Mouse (Mus musculus) neural tube, postnatal 0 days (tissue): ENCODE data around the gene Prelid1. TPM values are rescaled to one million over a fixed set of nuclear protein-coding genes. Genes with fewer than 3 reads are reported as not detected.

Experiments
- polyA plus RNA-seq: library from polyadenylated mRNA; unstranded; fragments of >200 nt; fragmentation: Nextera tagmentation; extraction: Ambion mirVana; gene quantifications from 2 replicates; pipeline ENCODE4 v1.2.1, GENCODE M21; 2015

Prelid1 gene
- 302 and 314 TPM in 2 replicates for polyA plus RNA-seq

GRCm38 (mm10) chr13:55319931-55320533 is at the start of gene Prelid1:
Gene Prelid1 (plus strand): TSS chr13:55320500.

DNA sequence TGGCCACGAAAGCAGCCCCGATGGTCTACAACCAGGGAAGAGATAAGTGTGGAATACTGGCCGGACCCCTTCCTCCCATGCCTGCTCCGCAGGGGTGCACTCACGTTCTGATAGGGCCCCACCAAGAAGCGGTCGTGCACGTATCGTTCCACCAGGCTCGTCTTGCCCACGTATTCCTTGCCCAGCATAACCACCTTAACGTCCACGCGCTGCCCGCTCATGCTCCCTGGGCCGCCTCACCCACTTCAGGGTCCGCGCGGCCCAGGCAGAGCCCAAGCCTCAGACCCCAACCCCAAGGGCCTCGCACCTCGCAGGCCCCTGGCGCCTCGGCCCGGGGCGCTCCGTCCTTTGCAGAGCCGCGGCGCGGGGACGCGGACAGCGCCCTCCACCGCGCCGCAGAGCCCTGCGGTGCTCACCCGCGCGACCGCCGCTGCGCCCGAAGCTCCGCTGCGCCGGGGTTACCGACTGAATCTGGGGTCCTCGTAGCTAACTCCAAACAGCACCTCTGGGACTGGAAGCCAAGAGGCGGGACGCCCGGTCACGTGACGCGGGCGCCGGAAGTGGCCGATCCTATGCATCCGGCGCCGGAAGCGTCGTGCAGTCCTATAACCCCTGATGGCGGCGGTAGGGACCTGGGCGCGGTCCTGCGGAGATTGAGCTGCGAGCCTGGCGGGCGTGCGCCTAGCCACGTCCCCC is 1.3 kb downstream of the Prelid1 start, which contains the start of gene Rab24:
Rab24 (minus strand) TSS at position 513 of the 696 bp plus-strand sequence.

DNA sequence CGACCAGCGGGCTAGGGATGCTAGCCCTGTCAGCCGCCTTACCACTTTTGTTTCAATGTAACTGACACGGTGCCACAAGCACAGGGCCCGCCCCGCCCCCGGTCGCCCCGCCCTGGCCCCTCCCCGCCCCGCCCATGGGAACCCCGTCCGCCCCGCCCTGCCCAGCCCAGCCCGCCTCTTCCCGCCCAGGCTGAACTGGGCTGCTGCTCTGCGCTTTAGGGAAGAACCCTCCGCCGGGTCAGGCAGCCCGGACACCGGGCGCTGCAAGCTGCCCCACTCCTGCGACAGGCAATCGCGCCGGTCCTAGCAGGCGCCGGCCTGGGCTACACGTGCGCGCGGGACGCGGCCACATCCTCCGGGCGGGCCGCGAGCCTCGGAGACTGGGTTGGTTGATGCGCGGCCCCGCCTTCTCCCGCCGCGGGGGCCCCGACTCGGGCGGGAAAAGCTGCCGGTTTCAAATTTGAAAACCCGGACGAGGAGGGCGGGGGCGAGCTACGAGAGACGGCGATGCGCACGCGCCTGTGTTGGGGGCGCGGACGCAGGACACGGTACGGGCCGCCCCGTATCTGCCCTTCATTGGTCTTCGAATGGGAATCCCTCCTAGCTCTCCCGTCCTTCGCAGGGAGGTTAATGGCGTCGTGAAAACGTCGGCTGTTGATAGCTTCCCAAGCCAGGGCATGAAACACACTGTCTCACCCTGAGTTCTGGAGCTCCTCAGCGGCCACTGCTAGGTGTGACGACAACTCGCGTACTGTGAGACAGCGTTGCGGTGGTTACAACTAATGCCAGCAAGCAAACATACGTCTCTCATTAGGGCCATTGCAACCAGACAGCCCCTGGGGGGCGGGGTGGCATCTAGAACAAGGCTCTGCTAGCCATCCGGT is 9.6 kb downstream of the Prelid1 start, which contains the start of gene Mxd3:
Mxd3 (minus strand) TSS at position 141 of the 884 bp plus-strand sequence.

DNA sequence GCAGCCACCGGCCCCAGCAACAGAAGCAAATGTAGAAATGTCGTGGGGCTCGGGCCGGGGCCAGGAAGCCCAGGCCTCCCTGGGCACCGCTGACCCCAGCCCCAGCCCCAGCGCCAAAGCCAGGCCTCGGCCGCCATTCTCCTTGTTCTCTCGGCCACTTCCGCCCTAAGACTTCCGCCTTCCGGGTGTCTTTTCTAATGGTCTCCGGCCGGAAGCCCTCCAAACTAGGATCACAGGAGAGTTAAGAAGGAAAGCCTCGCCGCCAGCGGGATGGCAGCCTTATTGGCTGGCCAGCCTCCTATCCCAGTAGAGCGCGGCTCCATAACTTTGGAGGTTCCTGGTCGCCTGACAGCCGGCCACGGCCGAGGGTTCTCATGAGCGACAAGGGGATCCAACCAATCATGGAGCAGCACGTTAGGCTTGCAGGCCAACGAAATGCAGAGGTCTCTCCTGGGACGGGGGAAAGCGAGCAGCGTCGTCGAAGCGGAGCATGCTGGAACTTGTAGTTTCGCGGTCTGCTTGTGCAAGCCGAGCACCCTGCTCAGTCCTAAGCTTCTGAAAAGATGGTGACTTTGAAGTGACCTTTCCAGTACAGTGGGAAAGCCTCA is 42.3 kb downstream of the Prelid1 start, which contains the start of gene Lman2:
Lman2 (minus strand) TSS at position 331 of the 608 bp plus-strand sequence.

GRCm38 (mm10) chr13:55369531-55370114 is 49.3 kb downstream of the Prelid1 start, which contains the start of gene Rgs14:
Gene Rgs14 (plus strand): TSS chr13:55369732.

Other genes with a start within 250 kb of the Prelid1 start
- gene Uimc1, start 220.2 kb upstream of the Prelid1 start, polyA plus RNA-seq: 12.2 and 13.9 TPM in 2 replicates
- gene Zfp346, start 215.2 kb upstream of the Prelid1 start, polyA plus RNA-seq: 23.9 and 26.7 TPM in 2 replicates
- gene Gm17617, start 187.0 kb upstream of the Prelid1 start, polyA plus RNA-seq: not detected in 2 replicates
- gene Fgfr4, start 167.9 kb upstream of the Prelid1 start, polyA plus RNA-seq: 1.4 and 1.7 TPM in 2 replicates
- gene Nsd1, start 110.7 kb upstream of the Prelid1 start, polyA plus RNA-seq: 63.5 and 67.6 TPM in 2 replicates
- gene Rab24, start 1.4 kb downstream of the Prelid1 start, polyA plus RNA-seq: 98.3 and 99.3 TPM in 2 replicates
- 4.4 and 5.2 TPM in 2 replicates for gene Mxd3, start 9.3 kb downstream of the Prelid1 start, polyA plus RNA-seq
- gene Lman2, start 42.3 kb downstream of the Prelid1 start, polyA plus RNA-seq: 34.2 and 36.2 TPM in 2 replicates
- gene Rgs14, start 49.2 kb downstream of the Prelid1 start, polyA plus RNA-seq: 0.52 and 0.63 TPM in 2 replicates
- not detected in 2 replicates for gene Slc34a1, start 77.7 kb downstream of the Prelid1 start, polyA plus RNA-seq
- 1.5 and 3.3 TPM in 2 replicates for gene Pfn3, start 94.7 kb downstream of the Prelid1 start, polyA plus RNA-seq
- gene F12, start 106.3 kb downstream of the Prelid1 start, polyA plus RNA-seq: 0.11 and 0.63 TPM in 2 replicates
- gene Grk6, start 124.6 kb downstream of the Prelid1 start, polyA plus RNA-seq: 33.0 and 37.2 TPM in 2 replicates
- 5.5 and 6.3 TPM in 2 replicates for gene Prr7, start 143.8 kb downstream of the Prelid1 start, polyA plus RNA-seq
- gene Dbn1, start 167.6 kb downstream of the Prelid1 start, polyA plus RNA-seq: 261 and 300 TPM in 2 replicates
- 141 and 174 TPM in 2 replicates for gene Pdlim7, start 193.2 kb downstream of the Prelid1 start, polyA plus RNA-seq
- gene Dok3, start 208.8 kb downstream of the Prelid1 start, polyA plus RNA-seq: 2.1 and 2.5 TPM in 2 replicates
- 37.2 and 40.7 TPM in 2 replicates for gene Ddx41, start 216.2 kb downstream of the Prelid1 start, polyA plus RNA-seq